In genomic region chr3:64029846-64030245, GRCm38 (mm10) we compare ENCODE assay signal across 42 mouse cellular contexts. TPM values are rescaled to one million over a fixed set of nuclear protein-coding genes. Genes with fewer than 3 reads are reported as not detected.
"Had no signal": no experiment of that assay in that cellular context is flagged by ENCODE, and none has a peak within 500 bp of the region (broad histone marks: within the 10 kb centered on the region; RNA-seq: fewer than 3 reads in every experiment).

No protein-coding gene starts in this region.

- H3K36me3 ChIP-seq: heart, embryonic 15.5 days; hindbrain, embryonic 12.5 days; intestine, embryonic 15.5 days; kidney, embryonic 15.5 days had no signal

- H3K9me3 ChIP-seq: heart, embryonic 10.5 days; heart, embryonic 12.5 days; heart, embryonic 15.5 days; hindbrain, embryonic 12.5 days; hindbrain, embryonic 13.5 days; hindbrain, embryonic 15.5 days; intestine, embryonic 15.5 days; kidney, embryonic 15.5 days had no signal

- H3K4me1 ChIP-seq: heart, embryonic 10.5 days; heart, embryonic 12.5 days; heart, embryonic 13.5 days; heart, embryonic 15.5 days; hindbrain, embryonic 10.5 days; hindbrain, embryonic 12.5 days; hindbrain, embryonic 13.5 days; hindbrain, embryonic 15.5 days; intestine, embryonic 15.5 days; kidney, embryonic 15.5 days had no signal

- DNase-seq: heart, postnatal 10 days; heart, postnatal 14 days; heart, postnatal 36 days; heart, postnatal 4 days; kidney, adult 11 months; kidney, adult 18-20 months; kidney, adult 2 months; kidney, adult 8-10 months; kidney, adult 9 months; kidney, postnatal 10 days; kidney, postnatal 14 days; kidney, postnatal 25 days; kidney, postnatal 36 days; kidney, postnatal 4 days; layer of hippocampus, adult 9-11 months; layer of hippocampus, postnatal 36 days had no signal

- ATAC-seq: hindbrain, embryonic 16.5 days; hindbrain, postnatal 0 days; inflammation-experienced regulatory T-cells, adult 6 months; intestine, embryonic 15.5 days; intestine, embryonic 16.5 days; intestine, postnatal 0 days had no signal

- H3K9ac ChIP-seq: heart, embryonic 12.5 days; heart, embryonic 13.5 days; heart, embryonic 15.5 days; hindbrain, embryonic 12.5 days; hindbrain, embryonic 13.5 days; hindbrain, embryonic 14.5 days; hindbrain, embryonic 15.5 days; intestine, embryonic 15.5 days; kidney, embryonic 15.5 days had no signal

- H3K27me3 ChIP-seq: heart, embryonic 12.5 days; heart, embryonic 13.5 days; heart, embryonic 15.5 days; hindbrain, embryonic 12.5 days; hindbrain, embryonic 13.5 days; hindbrain, embryonic 15.5 days; intestine, embryonic 15.5 days; kidney, embryonic 15.5 days had no signal

- H3K4me3 ChIP-seq: heart, embryonic 10.5 days; heart, embryonic 12.5 days; heart, embryonic 13.5 days; heart, embryonic 15.5 days; hindbrain, embryonic 10.5 days; hindbrain, embryonic 12.5 days; hindbrain, embryonic 13.5 days; hindbrain, embryonic 15.5 days; intestine, embryonic 15.5 days; kidney, embryonic 15.5 days; layer of hippocampus, adult 2 months; left cerebral cortex, adult 2 months had no signal

- H3K4me2 ChIP-seq: heart, embryonic 11.5 days; heart, embryonic 12.5 days; heart, embryonic 13.5 days; heart, embryonic 15.5 days; hindbrain, embryonic 12.5 days; hindbrain, embryonic 13.5 days; hindbrain, embryonic 14.5 days; hindbrain, embryonic 15.5 days; intestine, embryonic 15.5 days; kidney, embryonic 15.5 days had no signal

- H3K27ac ChIP-seq: heart, embryonic 10.5 days; heart, embryonic 13.5 days; heart, embryonic 15.5 days; hindbrain, embryonic 10.5 days; hindbrain, embryonic 12.5 days; hindbrain, embryonic 13.5 days; hindbrain, embryonic 14.5 days; hindbrain, embryonic 15.5 days; hindbrain, postnatal 0 days; intestine, embryonic 15.5 days; kidney, embryonic 15.5 days; kidney, postnatal 0 days; layer of hippocampus, adult 2 months; left cerebral cortex, adult 2 months had no signal

RNA-seq across cellular contexts. Expression of gene Vmn2r1, which starts 51.5 kb away (rescaled TPM):
- total RNA-seq: heart, postnatal 25 days; heart, postnatal 36 days; hematopoietic stem cell, adult 5-6 weeks had no signal
- polyA plus RNA-seq: heart, embryonic 13.5 days; heart, embryonic 14.5 days; heart, embryonic 16.5 days; hindbrain, embryonic 10.5 days; inflammation-experienced regulatory T-cells, adult 6 months; intestine, embryonic 16.5 days; kidney, embryonic 16.5 days; large intestine, adult 2 months had no signal
